Comparison of ENCODE assay signal across 28 mouse cellular contexts in genomic region chr1:38081316-38081715, GRCm38 (mm10). TPM values are rescaled to one million over a fixed set of nuclear protein-coding genes. Genes with fewer than 3 reads are reported as not detected.
A peak's percentile ranks its signal among the peaks of the same experiment; 100 is the strongest.
DNase-seq lines count a peak whose midpoint lies in the region; ATAC-seq and TF ChIP-seq lines count a peak whose summit lies in the region.
"Had no signal": no experiment of that assay in that cellular context is flagged by ENCODE, and none has a peak within 500 bp of the region (broad histone marks: within the 10 kb centered on the region; RNA-seq: fewer than 3 reads in every experiment).

No protein-coding gene starts in this region.

- H3K27ac ChIP-seq in kidney, postnatal 0 days, result no peak overlapping the region
- H3K27ac ChIP-seq in kidney, embryonic 15.5 days, result no peak overlapping the region
- no peak overlapping the region for H3K27ac ChIP-seq in kidney, embryonic 14.5 days (ENCODE audit: low read depth, low read length)
- H3K27ac ChIP-seq: embryonic facial prominence, embryonic 12.5 days; embryonic facial prominence, embryonic 15.5 days; heart, embryonic 15.5 days; hindbrain, embryonic 14.5 days; hindbrain, postnatal 0 days had no signal

- peaks cover 25% of the 10 kb centered on the region for H3K36me3 ChIP-seq in kidney, postnatal 0 days (ENCODE audit: insufficient read depth, low read length)
- H3K36me3 ChIP-seq in kidney, embryonic 15.5 days, result peaks cover 47% of the 10 kb centered on the region
- H3K36me3 ChIP-seq in kidney, embryonic 14.5 days (ENCODE audit: control insufficient read depth, insufficient read depth, low read length), result peaks cover 34% of the 10 kb centered on the region

- H3K27me3 ChIP-seq in kidney, postnatal 0 days (ENCODE audit: insufficient read depth, low read length), result no peaks in the 10 kb centered on the region
- H3K27me3 ChIP-seq in kidney, embryonic 15.5 days, result no peaks in the 10 kb centered on the region
- H3K27me3 ChIP-seq in kidney, embryonic 14.5 days (ENCODE audit: control insufficient read depth, insufficient read depth, low read length), result no peaks in the 10 kb centered on the region
- H3K27me3 ChIP-seq: CH12.LX; embryonic facial prominence, embryonic 12.5 days; embryonic facial prominence, embryonic 15.5 days; heart, embryonic 12.5 days; heart, embryonic 15.5 days had no signal

- H3K4me1 ChIP-seq in kidney, postnatal 0 days (replicated peaks; ENCODE audit: insufficient read depth, low read length), result no peaks in the 10 kb centered on the region
- H3K4me1 ChIP-seq in kidney, embryonic 15.5 days, result no peaks in the 10 kb centered on the region
- H3K4me1 ChIP-seq in kidney, embryonic 14.5 days (ENCODE audit: control insufficient read depth, insufficient read depth, low read length), result no peaks in the 10 kb centered on the region
- H3K4me1 ChIP-seq: embryonic facial prominence, embryonic 12.5 days; embryonic facial prominence, embryonic 15.5 days; heart, embryonic 12.5 days; heart, embryonic 15.5 days had no signal

- TF ChIP-seq CTCF in kidney, postnatal 0 days (IDR thresholded peaks at IDR 0.05; ENCODE audit: low read depth), result no peak

- ATAC-seq in kidney, postnatal 0 days (replicated peaks; ENCODE audit: low FRiP score, low read depth), result no peak
- no peak for ATAC-seq in kidney, embryonic 15.5 days (replicated peaks; ENCODE audit: low FRiP score)
- no peak for ATAC-seq in kidney, embryonic 14.5 days (ENCODE audit: low FRiP score, low TSS enrichment)
- ATAC-seq: activated CD4-positive, CD25-positive, alpha-beta regulatory T cell, adult 4 months; forebrain, embryonic 14.5 days; forebrain, postnatal 0 days; hindbrain, postnatal 0 days; inflammation-experienced regulatory T-cells, adult 6 months had no signal

- 61% methylated on average over 8 of the region's 8 CpGs for WGBS in kidney, postnatal 0 days
- WGBS in kidney, embryonic 15.5 days, result 63% methylated on average over 8 of the region's 8 CpGs
- 68% methylated on average over 8 of the region's 8 CpGs for WGBS in kidney, embryonic 14.5 days

- DNase-seq in kidney, postnatal 0 days (ENCODE audit: low spot score), result peak; percentile 4
- DNase-seq in kidney, postnatal 36 days, result peak; percentile 11 to 22
- DNase-seq in Muller cell, postnatal 12 days (ENCODE audit: inconsistent ontology term), result peak; percentile 12
- DNase-seq in cerebellum, adult 9-11 months, result no peak
- DNase-seq: adrenal gland, adult 8-10 months; adrenal gland, postnatal 25 days; B cell, adult 2 months; cerebellum, adult 18-20 months; cerebellum, adult 9-10 months; cerebellum, postnatal 25 days; forebrain, postnatal 0 days; gastrocnemius, postnatal 25 days; heart, adult 18-20 months; heart, postnatal 10 days; heart, postnatal 36 days had no signal

- H3K4me2 ChIP-seq in kidney, postnatal 0 days (ENCODE audit: low read length), result no peak overlapping the region
- no peak overlapping the region for H3K4me2 ChIP-seq in kidney, embryonic 15.5 days
- no peak overlapping the region for H3K4me2 ChIP-seq in kidney, embryonic 14.5 days (replicated peaks; ENCODE audit: low read depth, low read length)
- H3K4me2 ChIP-seq: embryonic facial prominence, embryonic 12.5 days; embryonic facial prominence, embryonic 15.5 days; heart, embryonic 12.5 days; heart, embryonic 15.5 days; hindbrain, embryonic 14.5 days had no signal

- H3K4me3 ChIP-seq in kidney, postnatal 0 days (replicated peaks; ENCODE audit: low read depth, low read length), result no peak overlapping the region
- H3K4me3 ChIP-seq in kidney, embryonic 15.5 days (replicated peaks), result no peak overlapping the region
- H3K4me3 ChIP-seq in kidney, embryonic 14.5 days (ENCODE audit: low read length), result no peak overlapping the region
- H3K4me3 ChIP-seq: embryonic facial prominence, embryonic 12.5 days; embryonic facial prominence, embryonic 15.5 days; heart, embryonic 12.5 days; heart, embryonic 15.5 days had no signal

- no peaks in the 10 kb centered on the region for H3K9me3 ChIP-seq in kidney, postnatal 0 days (replicated peaks; ENCODE audit: low read length)
- H3K9me3 ChIP-seq in kidney, embryonic 15.5 days (replicated peaks), result no peaks in the 10 kb centered on the region
- no peaks in the 10 kb centered on the region for H3K9me3 ChIP-seq in kidney, embryonic 14.5 days (ENCODE audit: control insufficient read depth, low read length)
- H3K9me3 ChIP-seq: embryonic facial prominence, embryonic 12.5 days; embryonic facial prominence, embryonic 15.5 days; G1E; heart, embryonic 12.5 days; heart, embryonic 15.5 days had no signal

- H3K9ac ChIP-seq in kidney, postnatal 0 days (ENCODE audit: low read depth, low read length), result no peak overlapping the region
- no peak overlapping the region for H3K9ac ChIP-seq in kidney, embryonic 15.5 days
- no peak overlapping the region for H3K9ac ChIP-seq in kidney, embryonic 14.5 days (ENCODE audit: low read depth, low read length)
- H3K9ac ChIP-seq: embryonic facial prominence, embryonic 12.5 days; embryonic facial prominence, embryonic 15.5 days; forebrain, postnatal 0 days; heart, embryonic 12.5 days; heart, embryonic 15.5 days; hindbrain, embryonic 14.5 days had no signal

RNA-seq across cellular contexts. Expression of gene Rev1, which starts 48.3 kb away (rescaled TPM):
- polyA plus RNA-seq in kidney, postnatal 0 days (2015; fragmentation: Nextera tagmentation; extraction: Ambion mirVana), result 12.5 and 13.9 TPM in 2 replicates
- polyA plus RNA-seq in kidney, embryonic 15.5 days (2015; fragmentation: Nextera tagmentation; extraction: Ambion mirVana), result 25.0 and 26.7 TPM in 2 replicates
- polyA plus RNA-seq in kidney, embryonic 14.5 days (2014; fragmentation: Nextera tagmentation; extraction: Ambion mirVana), result 28.5 and 35.5 TPM in 2 replicates
